Mouse (Mus musculus) thymus, adult 18-20 months (tissue): ENCODE data around the gene Tma7.

Experiments used
- DNase-seq, 2 experiments: peaks; one replicate each; pipeline ENCODE4 v3.0.0; 2022; ENCODE audit warnings: mixed read lengths in 2 of 2

Tma7 gene

GRCm38 (mm10) chr9:109039681-109040080 lies 42.7 kb downstream of the Tma7 start:
- no peak for DNase-seq

DNA sequence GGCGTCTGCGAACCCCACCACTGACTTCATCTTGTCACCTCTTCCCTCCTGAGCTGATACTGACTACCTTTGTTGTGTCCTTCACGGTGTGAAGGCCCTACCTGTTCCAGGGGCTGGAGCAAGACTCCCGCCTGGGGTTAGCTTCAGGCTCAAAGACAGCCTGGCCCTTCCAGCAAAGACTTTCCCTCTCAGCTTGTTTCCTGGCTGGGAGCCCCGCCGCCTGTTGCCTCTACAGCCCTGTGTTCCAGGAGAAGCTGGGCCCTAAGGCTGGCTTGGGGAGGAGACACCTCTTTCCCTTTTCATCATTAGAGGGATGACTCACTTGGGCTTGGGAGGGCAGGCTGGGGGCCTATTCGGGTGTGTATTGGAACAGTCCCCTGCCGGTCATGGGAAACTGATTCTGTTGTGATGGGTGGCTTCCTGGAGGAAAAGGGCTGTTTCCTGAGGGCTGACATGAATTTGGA lies 43.5 kb downstream of the Tma7 start:
- DNase-seq = no peak

DNA sequence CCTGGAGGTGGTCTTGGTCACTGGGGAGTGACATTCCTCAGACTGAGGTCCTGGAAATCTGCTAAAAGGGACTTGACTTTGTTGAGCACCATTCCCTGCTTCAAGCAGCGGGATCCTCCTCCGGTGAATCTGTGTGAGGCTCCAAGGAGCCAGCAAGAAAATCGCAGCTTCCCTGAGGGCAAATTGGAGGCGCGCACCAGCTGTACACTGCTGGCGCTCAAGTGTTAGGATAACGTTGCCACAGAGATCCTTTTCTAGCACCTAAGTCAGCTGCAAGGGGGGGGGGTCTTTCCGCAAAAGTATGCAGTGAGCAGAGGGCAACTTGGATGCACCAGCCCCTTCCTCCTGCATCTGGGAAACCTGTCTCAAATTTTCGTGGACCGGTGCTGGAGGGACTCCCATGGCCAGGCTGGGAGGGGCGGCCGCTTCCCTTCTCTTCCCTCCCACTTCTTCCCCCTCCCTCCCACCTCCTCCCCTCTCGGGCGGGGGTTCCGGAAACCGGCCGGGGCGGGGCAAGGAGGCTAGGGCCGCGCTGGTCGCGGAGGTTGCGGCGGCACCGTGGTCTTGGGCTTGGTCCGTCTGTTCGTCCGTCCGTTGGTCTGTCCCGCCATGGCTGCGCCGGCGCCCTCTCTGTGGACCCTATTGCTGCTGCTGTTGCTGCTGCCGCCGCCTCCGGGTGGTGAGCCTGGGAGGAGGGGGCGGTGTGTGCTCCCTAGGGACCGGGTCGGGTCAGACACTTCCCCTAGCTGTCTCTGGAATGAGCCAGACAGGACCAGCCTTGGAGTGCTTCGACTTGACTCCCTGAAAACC lies 44.1 kb downstream of the Tma7 start, which contains the start of gene Shisa5:
Gene Shisa5 (plus strand): TSS at position 480 of the 810 bp plus-strand sequence.
- DNase-seq = peak; percentile 62 to 64

- DNase-seq = no peak
These were observed 50.0 kb downstream of the Tma7 start for GRCm38 (mm10) chr9:109032435-109032834.

GRCm38 (mm10) chr9:109031686-109032085 lies 50.7 kb downstream of the Tma7 start:
- DNase-seq = no peak

DNA sequence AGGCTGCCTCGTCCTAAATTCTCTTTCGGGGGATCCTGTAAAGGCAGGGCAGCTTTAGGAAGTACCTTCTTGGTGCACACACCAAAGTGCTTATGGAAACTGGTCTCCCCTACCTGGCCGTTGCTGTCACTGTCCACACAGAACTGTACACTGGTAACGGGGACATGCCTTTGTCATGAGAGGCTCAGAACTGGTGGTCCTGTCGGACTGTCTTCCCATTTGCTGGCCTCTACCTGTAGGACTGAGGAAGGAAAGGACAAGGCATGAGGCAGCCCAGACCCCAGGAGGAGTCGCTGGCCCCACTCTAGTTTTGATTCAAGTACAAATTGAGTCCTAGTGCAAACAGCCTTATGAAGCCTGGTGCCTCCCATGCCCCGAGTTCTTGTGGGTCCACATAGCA lies 51.4 kb downstream of the Tma7 start:
- DNase-seq = no peak

GRCm38 (mm10) chr9:109030312-109030711 lies 52.1 kb downstream of the Tma7 start:
- no peak for DNase-seq

DNA sequence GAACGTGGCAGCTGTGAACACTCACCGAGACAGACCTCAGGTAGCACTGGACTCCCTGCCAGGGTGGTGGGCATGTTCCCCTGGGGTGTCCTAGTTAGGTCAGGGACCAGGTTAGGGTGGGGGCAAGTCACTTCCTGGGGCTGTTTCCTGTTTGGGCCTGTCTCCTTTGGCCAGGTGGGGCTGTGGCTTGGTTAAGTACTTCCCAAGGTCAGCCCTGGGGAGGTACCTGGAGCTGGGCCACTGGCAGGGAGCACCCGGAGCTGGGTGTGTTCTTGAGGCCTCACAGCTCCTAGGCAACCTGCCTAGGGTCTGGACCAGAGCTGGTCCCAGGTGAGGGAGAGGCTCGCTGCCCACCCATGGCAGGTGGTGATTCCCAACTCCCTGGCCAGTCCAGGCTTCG lies 53.5 kb downstream of the Tma7 start:
- no peak for DNase-seq

DNA sequence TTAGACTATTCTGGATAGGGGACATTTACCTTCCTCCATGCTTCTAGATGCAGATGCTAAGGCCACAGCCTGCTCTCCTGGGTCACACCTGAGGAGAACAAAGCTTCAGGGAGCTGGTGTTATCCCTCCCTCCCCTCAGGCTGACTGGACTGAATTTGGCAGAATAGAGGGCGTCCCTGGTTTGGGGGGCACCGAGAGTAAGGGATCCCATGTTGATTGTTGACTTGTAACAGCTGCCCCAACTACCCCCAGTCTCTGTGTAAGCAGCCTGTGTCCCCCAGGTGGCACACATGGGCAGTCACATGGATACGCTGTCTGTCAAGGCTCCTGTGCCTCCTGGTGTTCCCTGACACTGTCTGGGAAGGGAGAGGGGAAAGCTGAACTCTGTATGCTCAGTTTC lies 54.0 kb downstream of the Tma7 start:
- no peak for DNase-seq

DNA sequence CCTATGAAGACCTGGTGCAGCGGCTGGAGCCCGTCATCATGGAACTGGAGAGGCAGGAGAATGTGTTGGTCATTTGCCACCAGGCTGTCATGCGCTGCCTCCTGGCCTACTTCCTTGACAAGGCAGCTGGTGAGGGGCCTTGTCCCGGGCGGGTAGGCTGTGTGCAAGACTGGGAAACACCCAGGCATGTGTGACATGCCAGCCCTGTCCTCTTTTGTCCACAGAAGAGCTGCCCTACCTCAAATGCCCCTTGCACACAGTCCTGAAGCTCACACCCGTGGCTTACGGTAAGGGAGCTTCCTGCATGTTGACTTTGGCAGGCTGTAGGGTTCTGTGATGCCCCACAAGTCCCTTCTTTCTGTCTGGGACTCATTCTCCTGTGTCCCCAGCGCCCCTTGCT lies 54.9 kb downstream of the Tma7 start:
- DNase-seq = no peak
